Mouse (Mus musculus) liver, embryonic 14.5 days (tissue): ENCODE data around the gene Slc7a5.

Experiments used
- CTCF ChIP-seq: IDR thresholded peaks from 2 replicates; pipeline ENCODE4 v1.5.1; 2016; ENCODE audit warnings: antibody characterized with exemption, low read depth, control low read depth
- EP300 ChIP-seq: IDR thresholded peaks from 2 replicates; pipeline ENCODE4 v1.6.1; 2016; ENCODE audit warnings: antibody characterized with exemption, low read depth

DNA sequence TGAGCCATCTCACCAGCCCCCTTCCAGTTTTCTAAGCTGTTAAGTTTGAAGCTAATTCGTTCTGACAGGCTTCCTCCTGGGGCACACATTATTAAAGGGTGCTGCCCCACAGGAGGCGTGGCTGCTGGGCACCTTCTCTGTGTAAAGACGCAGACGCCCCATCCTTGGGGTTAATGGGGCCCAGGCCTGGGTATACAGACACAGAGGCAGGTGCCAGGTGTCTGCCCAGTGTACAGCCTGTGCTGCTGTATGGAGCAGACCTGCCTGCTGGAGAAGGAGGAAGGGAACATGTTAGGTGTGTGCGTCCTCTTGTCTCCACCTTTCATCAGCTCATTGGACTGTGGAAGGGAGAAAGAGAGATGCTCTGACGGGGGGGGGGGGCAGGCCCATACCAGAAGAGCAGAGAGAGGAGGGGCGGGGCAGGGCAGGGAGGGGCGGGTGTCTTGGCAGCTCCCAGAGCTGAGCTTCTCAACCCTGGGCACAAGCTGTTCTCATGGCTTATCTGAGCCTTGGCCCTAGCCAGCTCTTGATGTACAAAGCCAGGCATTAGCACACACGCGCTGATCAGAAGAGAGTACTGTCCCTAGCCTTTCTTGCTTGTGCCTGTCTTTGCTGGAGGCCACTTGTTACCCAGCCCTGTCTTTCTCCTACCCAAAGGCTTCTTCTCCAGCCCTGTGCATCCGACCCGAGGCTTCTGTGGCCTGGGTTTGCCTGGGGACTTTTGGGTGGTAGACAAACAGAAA, 45.5 kb downstream of the Slc7a5 start:
- TF ChIP-seq CTCF (no peak), EP300 (no peak)
